Mouse (Mus musculus) brown adipose tissue, adult 24 weeks (tissue): ENCODE data around the gene Rapgef5. TPM values are rescaled to one million over a fixed set of nuclear protein-coding genes. Genes with fewer than 3 reads are reported as not detected.

Source experiments
- H3K27ac ChIP-seq: fragments of 200-500 bp; replicated peaks from 2 replicates; pipeline ENCODE4 v1.5.1; 2012; ENCODE audit warnings: low read depth, mild to moderate bottlenecking, low read length
- H3K4me1 ChIP-seq: fragments of 200-500 bp; 2 replicates; pipeline ENCODE4 v1.6.1; 2012; ENCODE audit warnings: low read length, mixed read lengths; ENCODE audit not compliant: control insufficient read depth, insufficient read depth, insufficient read length
- H3K4me3 ChIP-seq: fragments of 200-500 bp; 2 replicates; pipeline ENCODE4 v1.5.1; 2012; ENCODE audit warnings: low read depth, mild to moderate bottlenecking, low read length, moderate library complexity; ENCODE audit not compliant: insufficient read depth
- polyA plus RNA-seq: library from polyadenylated mRNA; stranded (reverse); fragments of >200 nt; gene quantifications from 2 replicates; pipeline ENCODE4 v1.2.4, GENCODE M21; 2012; ENCODE audit not compliant: missing spikeins, insufficient read depth, insufficient read length

Gene Rapgef5
- polyA plus RNA-seq, 1 experiment = 7.1 TPM

DNA sequence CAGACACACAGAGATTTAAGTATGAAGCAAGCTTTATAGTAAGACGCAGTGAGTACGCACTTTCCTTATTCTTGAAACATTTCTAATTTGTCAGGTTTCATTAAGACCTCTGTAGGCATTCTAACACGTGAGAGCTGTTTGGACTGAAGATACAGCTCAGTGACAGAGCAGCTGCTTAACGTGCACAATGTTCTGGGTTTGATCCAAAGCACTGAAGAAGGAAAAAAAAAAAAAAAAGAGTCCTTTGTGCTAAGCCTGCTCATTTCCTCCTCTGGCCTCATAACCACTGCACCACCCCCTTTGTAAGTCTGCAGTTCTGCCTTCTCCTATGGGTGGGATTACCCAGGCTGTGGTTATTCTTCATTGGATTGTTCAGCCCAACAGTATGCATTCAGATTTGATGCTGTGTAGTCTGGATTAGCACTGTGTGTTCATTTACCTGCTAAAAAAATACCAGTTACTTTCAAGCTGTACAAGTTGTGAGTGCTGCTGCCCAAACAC, 103.3 kb downstream of the Rapgef5 start:
- H3K27ac ChIP-seq = no peak overlapping the region
- H3K4me3 ChIP-seq = no peak overlapping the region
- H3K4me1 ChIP-seq = 0 out of 2 replicates have a peak, but pooled peaks cover 2% of the 10 kb centered on the region

- peaks cover 3% of the 10 kb centered on the region; the same call in 1 of the 2 replicates for H3K4me1 ChIP-seq
- H3K27ac ChIP-seq = no peak overlapping the region
- H3K4me3 ChIP-seq = no peak overlapping the region
Observed at GRCm38 (mm10) chr12:117622972-117623371, 106.7 kb downstream of the Rapgef5 start.

GRCm38 (mm10) chr12:117627311-117627710, 111.0 kb downstream of the Rapgef5 start:
- no peak overlapping the region for H3K4me3 ChIP-seq
- H3K4me1 ChIP-seq = peaks cover 11% of the 10 kb centered on the region; the same call in 1 of the 2 replicates
- H3K27ac ChIP-seq = no peak overlapping the region

GRCm38 (mm10) chr12:117628321-117629093, 112.2 kb downstream of the Rapgef5 start:
- Histone ChIP-seq H3K4me1 (peaks cover 11% of the 10 kb centered on the region; the same call in 1 of the 2 replicates), H3K27ac (peak overlapping the region; percentile 31; the same call in 1 of the 2 replicates), H3K4me3 (no peak overlapping the region)

GRCm38 (mm10) chr12:117632133-117632532, 115.9 kb downstream of the Rapgef5 start:
- H3K27ac ChIP-seq = no peak overlapping the region
- H3K4me1 ChIP-seq = peaks cover 9% of the 10 kb centered on the region; the same call in 1 of the 2 replicates
- H3K4me3 ChIP-seq = no peak overlapping the region

DNA sequence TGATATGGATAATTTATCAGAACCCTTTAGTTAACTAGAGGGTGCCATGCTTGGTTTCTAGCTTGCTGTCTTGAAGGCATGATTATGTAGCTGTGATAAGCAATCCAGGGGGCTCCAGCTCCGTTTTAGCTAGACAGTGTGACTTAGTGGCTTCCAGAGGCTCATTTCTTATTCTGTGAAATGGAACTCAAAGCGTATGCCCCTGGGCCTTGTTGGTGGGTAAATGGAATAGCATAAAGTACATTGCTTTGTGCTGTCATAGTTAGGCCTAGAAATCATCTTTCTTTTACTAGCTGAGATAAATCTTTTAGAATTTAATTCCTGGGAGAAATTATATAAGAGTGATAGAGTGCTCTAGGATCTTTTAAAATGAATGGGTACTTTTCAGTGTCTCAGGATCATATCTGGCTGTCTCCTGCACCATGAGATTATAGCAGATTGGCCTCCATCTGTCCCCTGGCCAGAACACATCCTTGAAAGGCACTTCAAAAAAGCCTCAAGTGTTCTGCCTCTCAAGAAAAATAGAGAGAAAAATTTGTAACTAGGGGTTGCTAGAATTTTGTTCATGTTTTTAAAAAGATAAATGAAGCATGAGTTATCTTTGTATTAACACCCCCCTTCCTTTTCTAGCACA, 120.0 kb downstream of the Rapgef5 start:
- no peak overlapping the region for H3K4me3 ChIP-seq
- H3K27ac ChIP-seq = no peak overlapping the region
- 0 out of 2 replicates have a peak, but pooled peaks cover 2% of the 10 kb centered on the region for H3K4me1 ChIP-seq

DNA sequence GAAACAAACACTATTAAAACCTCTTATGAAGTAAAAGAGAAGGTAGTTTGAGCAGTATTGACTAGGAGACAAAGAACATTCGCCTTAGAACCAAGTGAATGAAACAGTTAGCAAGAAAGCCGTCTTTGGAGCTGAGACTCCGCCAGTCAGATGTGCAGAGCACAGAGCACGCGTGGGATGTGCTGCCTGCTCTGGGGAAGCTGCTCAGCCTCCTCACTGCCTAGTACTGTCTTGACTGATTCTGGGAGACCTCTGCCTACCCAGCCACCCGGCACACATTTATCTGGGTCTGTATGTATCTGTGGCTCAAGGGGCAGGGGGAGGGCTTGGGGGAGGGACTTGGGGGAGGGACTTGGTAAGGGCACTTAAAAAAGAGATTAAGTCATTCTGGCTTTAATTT, 120.7 kb downstream of the Rapgef5 start:
- Histone ChIP-seq H3K4me1 (no peaks in the 10 kb centered on the region), H3K4me3 (no peak overlapping the region), H3K27ac (no peak overlapping the region)

DNA sequence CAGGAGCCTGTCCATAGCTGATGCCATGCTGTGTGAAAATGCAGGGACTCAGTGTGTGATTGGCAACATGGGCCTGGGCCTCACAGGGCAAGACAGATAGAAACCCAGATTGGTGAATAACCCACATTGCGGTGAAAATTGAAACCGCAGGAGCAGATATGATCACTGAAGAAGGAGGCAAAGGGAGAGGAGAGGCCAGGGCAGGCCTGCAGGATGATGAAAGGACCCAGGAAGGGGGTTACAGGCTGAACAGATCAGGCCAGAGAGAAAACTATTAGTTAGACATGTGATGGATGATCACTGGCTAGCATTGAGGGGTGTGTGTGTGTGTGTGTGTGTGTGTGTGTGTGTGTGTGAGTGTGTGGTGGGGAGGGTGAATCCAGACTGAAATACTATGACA, 122.6 kb downstream of the Rapgef5 start:
- no peak overlapping the region for H3K27ac ChIP-seq
- no peaks in the 10 kb centered on the region for H3K4me1 ChIP-seq
- H3K4me3 ChIP-seq = no peak overlapping the region

DNA sequence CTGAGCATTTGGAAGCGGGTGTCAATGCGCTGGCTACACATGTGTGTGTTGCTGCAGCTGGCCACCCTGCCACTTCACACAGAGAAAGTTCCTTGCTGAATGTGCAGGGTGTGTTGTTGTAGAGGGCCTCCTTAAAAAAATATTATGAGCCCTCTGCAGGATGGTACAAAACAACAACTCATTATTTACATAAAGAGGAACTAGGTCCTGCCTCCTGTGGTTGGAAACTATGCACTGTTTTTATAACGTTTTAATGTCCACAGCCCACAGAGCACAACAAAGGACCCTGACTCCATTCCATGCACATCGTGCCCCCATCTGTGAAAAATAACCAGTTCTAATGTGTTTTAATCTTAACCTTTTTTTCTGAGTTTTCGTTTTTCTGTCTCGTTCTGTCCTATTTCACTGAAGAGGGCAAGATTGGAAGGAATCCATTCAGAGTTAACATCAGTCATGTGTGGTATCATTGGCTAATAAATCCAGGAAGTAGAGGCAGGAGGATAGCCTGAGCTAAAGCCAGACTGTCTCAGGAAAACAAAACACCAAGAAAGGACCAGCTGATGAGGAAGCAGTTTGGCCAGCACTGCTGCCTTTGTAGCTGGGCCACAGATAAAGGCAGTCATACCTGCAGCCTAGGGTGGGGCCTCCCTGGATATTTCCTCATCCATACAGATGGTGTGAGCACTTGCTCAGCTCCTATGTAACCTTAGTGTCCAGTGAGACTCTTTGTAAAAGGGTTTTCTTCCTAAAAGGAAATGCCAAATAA, 123.3 kb downstream of the Rapgef5 start:
- no peak overlapping the region for H3K4me3 ChIP-seq
- H3K4me1 ChIP-seq = no peaks in the 10 kb centered on the region
- no peak overlapping the region for H3K27ac ChIP-seq

- no peak overlapping the region for H3K4me3 ChIP-seq
- no peak overlapping the region for H3K27ac ChIP-seq
- no peaks in the 10 kb centered on the region for H3K4me1 ChIP-seq
Observed at GRCm38 (mm10) chr12:117642512-117642911, 126.2 kb downstream of the Rapgef5 start.

- no peak overlapping the region for H3K27ac ChIP-seq
- no peaks in the 10 kb centered on the region for H3K4me1 ChIP-seq
- no peak overlapping the region for H3K4me3 ChIP-seq
Observed at GRCm38 (mm10) chr12:117645771-117646170, 129.5 kb downstream of the Rapgef5 start.

GRCm38 (mm10) chr12:117653920-117654472, 137.7 kb downstream of the Rapgef5 start:
- Histone ChIP-seq H3K27ac (no peak overlapping the region), H3K4me1 (peaks cover 3% of the 10 kb centered on the region; the same call in 1 of the 2 replicates), H3K4me3 (no peak overlapping the region)

- Histone ChIP-seq H3K4me1 (peaks cover 6% of the 10 kb centered on the region; the same call in 1 of the 2 replicates), H3K27ac (peak overlapping the region; percentile 73; the same call in 1 of the 2 replicates), H3K4me3 (no peak overlapping the region)
Observed at GRCm38 (mm10) chr12:117656935-117657334, 140.7 kb downstream of the Rapgef5 start.

DNA sequence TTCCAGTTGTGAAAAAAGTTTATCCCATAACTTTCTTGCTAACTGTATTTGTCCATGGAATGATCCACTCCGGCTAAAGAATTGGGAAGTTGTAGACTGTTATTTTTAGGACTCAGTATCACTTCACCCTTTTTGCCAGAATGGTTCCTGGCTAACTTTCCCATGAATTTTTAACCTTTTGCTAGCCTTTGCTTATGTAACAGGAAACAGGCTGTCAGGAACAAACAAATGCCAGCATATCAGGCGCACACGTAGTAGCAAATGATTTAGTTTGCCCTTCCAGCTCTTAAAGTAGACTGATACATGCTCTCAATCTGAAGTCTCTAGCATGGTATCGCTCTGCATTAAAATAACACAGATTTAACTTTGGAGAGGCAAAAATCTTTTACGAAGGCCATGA, 141.5 kb downstream of the Rapgef5 start:
- peak overlapping the region; percentile 97 for H3K27ac ChIP-seq
- peak overlapping the region; percentile 62 for H3K4me3 ChIP-seq
- H3K4me1 ChIP-seq = peaks cover 9% of the 10 kb centered on the region; the same call in 1 of the 2 replicates
